ENCODE assay signal across 8 mouse cellular contexts in the genomic region with DNA sequence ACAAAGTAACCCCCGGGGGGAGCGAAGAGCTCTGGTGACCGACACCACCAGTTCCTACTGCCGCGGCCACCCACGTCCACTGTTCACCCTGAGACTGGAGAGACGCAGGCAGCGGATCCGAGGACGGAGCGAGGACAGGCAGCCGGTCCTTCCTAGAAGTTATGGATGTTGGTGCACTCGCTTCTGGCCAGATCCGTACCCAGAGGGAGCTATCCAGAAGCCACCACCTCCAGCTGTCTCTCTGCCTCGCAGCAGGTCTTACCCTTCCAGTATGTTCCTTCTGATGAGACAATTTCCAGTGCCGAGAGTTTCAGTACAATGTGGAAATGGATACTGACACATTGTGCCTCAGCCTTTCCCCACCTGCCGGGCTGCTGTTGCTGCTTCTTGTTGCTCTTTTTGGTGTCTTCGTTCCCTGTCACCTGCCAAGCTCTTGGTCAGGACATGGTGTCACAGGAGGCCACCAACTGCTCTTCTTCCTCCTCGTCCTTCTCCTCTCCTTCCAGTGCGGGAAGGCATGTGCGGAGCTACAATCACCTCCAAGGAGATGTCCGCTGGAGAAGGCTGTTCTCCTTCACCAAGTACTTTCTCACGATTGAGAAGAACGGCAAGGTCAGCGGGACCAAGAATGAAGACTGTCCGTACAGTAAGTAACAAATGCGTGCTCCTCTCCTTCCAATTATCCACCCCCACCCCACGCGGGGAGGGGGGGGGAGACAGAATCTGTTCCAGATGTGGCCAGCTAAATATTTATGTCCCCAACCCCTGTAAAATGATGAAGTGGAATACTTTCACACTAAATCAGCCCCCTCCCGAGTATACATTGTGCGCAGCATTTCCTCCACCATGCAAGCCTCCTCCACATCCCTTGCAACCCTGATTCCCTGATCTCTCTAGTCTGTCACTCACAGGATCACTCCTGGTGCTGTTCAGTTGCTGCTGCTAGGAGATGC. TPM values are rescaled to one million over a fixed set of nuclear protein-coding genes. Genes with fewer than 3 reads are reported as not detected.
A peak's percentile ranks its signal among the peaks of the same experiment; 100 is the strongest.
DNase-seq lines count a peak whose midpoint lies in the region; ATAC-seq and TF ChIP-seq lines count a peak whose summit lies in the region.

No protein-coding gene starts in this region.

- no peaks in the 10 kb centered on the region for H3K36me3 ChIP-seq in heart, embryonic 15.5 days
- H3K36me3 ChIP-seq in limb, embryonic 10.5 days = no peaks in the 10 kb centered on the region
- H3K36me3 ChIP-seq in midbrain, embryonic 15.5 days (replicated peaks) = no peaks in the 10 kb centered on the region

- peak overlapping the region; percentile 98 for H3K4me2 ChIP-seq in heart, embryonic 15.5 days
- peak overlapping the region; percentile 99 for H3K4me2 ChIP-seq in midbrain, embryonic 15.5 days

- peak in 1 of 2 experiments; percentile 11 for DNase-seq in layer of hippocampus, adult 2 months (ENCODE audit: low spot score in 2 of 2)
- DNase-seq in layer of hippocampus, adult 9-10 months (ENCODE audit: low spot score) = no peak
- peak; percentile 69 for DNase-seq in limb, embryonic 10.5 days (ENCODE audit: low spot score)
- no peak for DNase-seq in natural killer cell, adult 2 months (ENCODE audit: low spot score in 2 of 2)
- no peak for DNase-seq in adrenal gland, postnatal 25 days

- WGBS in heart, embryonic 15.5 days = 2% methylated on average over 29 of the region's 31 CpGs
- 1% methylated on average over 31 of the region's 31 CpGs for WGBS in limb, embryonic 10.5 days
- WGBS in midbrain, embryonic 15.5 days = 4% methylated on average over 31 of the region's 31 CpGs

- H3K4me1 ChIP-seq in brown adipose tissue, adult 24 weeks (ENCODE audit: control insufficient read depth, insufficient read depth, insufficient read length, low read length) = no peaks in the 10 kb centered on the region
- H3K4me1 ChIP-seq in heart, embryonic 15.5 days (replicated peaks) = peaks cover 16% of the 10 kb centered on the region
- H3K4me1 ChIP-seq in limb, embryonic 10.5 days = peaks cover 69% of the 10 kb centered on the region
- peaks cover 27% of the 10 kb centered on the region for H3K4me1 ChIP-seq in midbrain, embryonic 15.5 days

- H3K9me3 ChIP-seq in heart, embryonic 15.5 days (replicated peaks) = no peaks in the 10 kb centered on the region
- H3K9me3 ChIP-seq in limb, embryonic 10.5 days (replicated peaks) = no peaks in the 10 kb centered on the region
- H3K9me3 ChIP-seq in midbrain, embryonic 15.5 days = no peaks in the 10 kb centered on the region

- H3K27ac ChIP-seq in layer of hippocampus, adult 2 months = peak overlapping the region; percentile 80
- peak overlapping the region; percentile 35; the same call in 1 of the 2 replicates for H3K27ac ChIP-seq in brown adipose tissue, adult 24 weeks (replicated peaks; ENCODE audit: low read depth, low read length)
- no peak overlapping the region for H3K27ac ChIP-seq in heart, embryonic 15.5 days
- peak overlapping the region; percentile 92 for H3K27ac ChIP-seq in limb, embryonic 10.5 days
- H3K27ac ChIP-seq in midbrain, embryonic 15.5 days = no peak overlapping the region

- H3K27me3 ChIP-seq in heart, embryonic 15.5 days = peaks cover 23% of the 10 kb centered on the region; the same call in 1 of the 2 replicates
- H3K27me3 ChIP-seq in limb, embryonic 10.5 days (ENCODE audit: low read depth, poor library complexity, severe bottlenecking) = no peaks in the 10 kb centered on the region
- H3K27me3 ChIP-seq in midbrain, embryonic 15.5 days (replicated peaks) = peaks cover 16% of the 10 kb centered on the region; the same call in 1 of the 2 replicates

- TF ChIP-seq CTCF in layer of hippocampus, adult 2 months (conservative IDR thresholded peaks at IDR 0.05) = no peak

- H3K4me3 ChIP-seq in layer of hippocampus, adult 2 months = peak overlapping the region; percentile 62
- peak overlapping the region; percentile 60 for H3K4me3 ChIP-seq in brown adipose tissue, adult 24 weeks (ENCODE audit: insufficient read depth, low read depth, low read length)
- peak overlapping the region; percentile 61 for H3K4me3 ChIP-seq in heart, embryonic 15.5 days
- peak overlapping the region; percentile 69 for H3K4me3 ChIP-seq in limb, embryonic 10.5 days
- peak overlapping the region; percentile 64 for H3K4me3 ChIP-seq in midbrain, embryonic 15.5 days

- H3K9ac ChIP-seq in heart, embryonic 15.5 days = peak overlapping the region; percentile 44
- H3K9ac ChIP-seq in midbrain, embryonic 15.5 days = peak overlapping the region; percentile 55; the same call in 1 of the 2 replicates

- ATAC-seq in heart, embryonic 15.5 days (replicated peaks; ENCODE audit: insufficient number of reproducible peaks, insufficient read depth, low FRiP score, low read depth) = no peak
- ATAC-seq in midbrain, embryonic 15.5 days (replicated peaks) = peak; percentile 72

RNA-seq across cellular contexts. Expression of a gene that starts 45.8 kb away (rescaled TPM):
- total RNA-seq in layer of hippocampus, adult 2 months (2021) = 10 to 100 TPM; 13.6 TPM
- polyA plus RNA-seq in brown adipose tissue, adult 24 weeks (2012; ENCODE audit: insufficient read depth, insufficient read length, missing spikeins) = 2.5 and 4.5 TPM in 2 replicates
- polyA plus RNA-seq in heart, embryonic 15.5 days (2015; fragmentation: Nextera tagmentation; extraction: Ambion mirVana) = 0.93 and 2.1 TPM in 2 replicates
- 12.3 and 18.7 TPM in 2 replicates for polyA plus RNA-seq in limb, embryonic 10.5 days (2016; fragmentation: Nextera tagmentation; extraction: Ambion mirVana)
- polyA plus RNA-seq in midbrain, embryonic 15.5 days (2015; fragmentation: Nextera tagmentation; extraction: Ambion mirVana) = 0.72 and 2.1 TPM in 2 replicates
- 0.81 and 1.1 TPM in 2 replicates for total RNA-seq in adrenal gland, postnatal 25 days (2021)

Comparison
In these comparisons a context has a peak if more than half of its experiments do, and no peak if none do; other contexts are left out.
1. H3K27ac ChIP-seq: peak in layer of hippocampus, adult 2 months (single experiment), brown adipose tissue, adult 24 weeks (single experiment) and limb, embryonic 10.5 days (single experiment); none in heart, embryonic 15.5 days (single experiment) and midbrain, embryonic 15.5 days (single experiment).
2. Peak in every context shown above with its lines, with median percentiles within 50 percentile points of each other: H3K4me3 ChIP-seq.